22 mouse cellular contexts compared by ENCODE assay signal in the genomic region with DNA sequence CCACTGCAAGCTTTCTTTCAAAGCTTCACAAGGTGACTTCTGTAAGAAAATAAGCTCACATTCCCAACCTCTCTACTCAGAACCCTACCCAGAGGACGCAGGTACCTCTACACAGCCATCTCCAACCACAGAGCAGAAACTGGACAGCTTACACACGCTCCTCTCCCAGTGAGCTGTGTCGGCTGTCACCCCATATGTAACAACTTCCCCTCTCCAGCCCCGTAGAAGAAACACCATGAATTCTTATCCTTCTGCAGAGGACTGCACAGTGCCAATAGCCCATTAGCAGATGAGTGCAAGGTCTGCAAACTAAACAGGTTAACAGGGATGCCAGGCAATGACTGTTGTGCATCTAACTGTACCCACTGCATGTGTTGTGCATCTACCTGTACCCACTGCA. TPM values are rescaled to one million over a fixed set of nuclear protein-coding genes. Genes with fewer than 3 reads are reported as not detected.
A peak's percentile ranks its signal among the peaks of the same experiment; 100 is the strongest.
DNase-seq lines count a peak whose midpoint lies in the region; ATAC-seq lines count a peak whose summit lies in the region.
"Had no signal": no experiment of that assay in that cellular context is flagged by ENCODE, and none has a peak within 500 bp of the region (broad histone marks: within the 10 kb centered on the region; RNA-seq: fewer than 3 reads in every experiment).

No protein-coding gene starts in this region.

- peaks cover 31% of the 10 kb centered on the region for H3K4me1 ChIP-seq in forebrain, embryonic 16.5 days (replicated peaks; ENCODE audit: control insufficient read depth, insufficient read depth, low read length)

- 5% methylated on average over 4 of the region's 4 CpGs for whole genome bisulfite sequencing in forebrain, embryonic 16.5 days

- no peak overlapping the region for H3K4me3 ChIP-seq in forebrain, embryonic 16.5 days (replicated peaks; ENCODE audit: low read length)
- H3K4me3 ChIP-seq: heart, adult 2 months; liver, embryonic 15.5 days had no signal

- H3K4me2 ChIP-seq in forebrain, embryonic 16.5 days (ENCODE audit: low read length), result no peak overlapping the region
- H3K4me2 ChIP-seq: liver, embryonic 15.5 days; midbrain, embryonic 11.5 days had no signal

- no peaks in the 10 kb centered on the region for H3K9me3 ChIP-seq in forebrain, embryonic 16.5 days (ENCODE audit: control insufficient read depth, low read length)
- H3K9me3 ChIP-seq: liver, embryonic 15.5 days had no signal

- no peaks in the 10 kb centered on the region for H3K36me3 ChIP-seq in forebrain, embryonic 16.5 days (ENCODE audit: control insufficient read depth, insufficient read depth)
- H3K36me3 ChIP-seq: liver, embryonic 15.5 days had no signal

- ATAC-seq in forebrain, embryonic 16.5 days, result peak; percentile 58
- ATAC-seq: activated CD4-positive, CD25-positive, alpha-beta regulatory T cell, adult 4 months; hindbrain, postnatal 0 days; Patski had no signal

- no peak overlapping the region for H3K9ac ChIP-seq in forebrain, embryonic 16.5 days (replicated peaks; ENCODE audit: low read depth, low read length)
- H3K9ac ChIP-seq: liver, embryonic 15.5 days had no signal

- DNase-seq in heart, adult 11 months, result peak; percentile 64
- no peak for DNase-seq in heart, postnatal 14 days
- DNase-seq in thymus, postnatal 25 days, result peak; percentile 22
- no peak for DNase-seq in thymus, postnatal 36 days
- no peak for DNase-seq in left cerebral cortex, adult 9 months (ENCODE audit: low spot score in 2 of 2)
- DNase-seq in embryo, embryonic 10 days (ENCODE audit: low spot score), result no peak
- no peak for DNase-seq in adrenal gland, postnatal 4 days (ENCODE audit: low spot score in 2 of 2)
- DNase-seq: adrenal gland, postnatal 36 days; B cell, adult 2 months; cerebellum, adult 9-11 months; heart, adult 2 months; kidney, adult 2 months; kidney, postnatal 14 days; layer of hippocampus, adult 9-11 months; lung, postnatal 14 days; right cerebral cortex, postnatal 4 days had no signal

- intact Hi-C loops in heart, postnatal 14 days (cut with DNase I), result no loop called here

- H3K27ac ChIP-seq in forebrain, embryonic 16.5 days (ENCODE audit: low read length), result peak overlapping the region; percentile 13; the same call in 1 of the 2 replicates
- H3K27ac ChIP-seq: heart, adult 2 months; hindbrain, postnatal 0 days; liver, embryonic 15.5 days had no signal

- no peaks in the 10 kb centered on the region for H3K27me3 ChIP-seq in forebrain, embryonic 16.5 days (replicated peaks; ENCODE audit: control insufficient read depth, insufficient read depth, low read length)
- H3K27me3 ChIP-seq: liver, embryonic 15.5 days; Patski had no signal

RNA-seq across cellular contexts. Expression of a gene that starts 23.5 kb away (rescaled TPM):
- total RNA-seq in heart, postnatal 14 days (2021), result 10 to 100 TPM; 11.9 to 12.6 TPM
- polyA plus RNA-seq in forebrain, embryonic 16.5 days (2015; fragmentation: Nextera tagmentation; extraction: Ambion mirVana), result 16.3 and 17.7 TPM in 2 replicates
- total RNA-seq in adrenal gland, postnatal 4 days (2021), result 10 to 100 TPM; 27.8 to 31.1 TPM

RNA-seq across cellular contexts. Expression of a gene that starts 23.6 kb away (rescaled TPM):
- 100 to 1,000 TPM; 169 to 176 TPM for total RNA-seq in heart, postnatal 14 days (2021)
- polyA plus RNA-seq in forebrain, embryonic 16.5 days (2015; fragmentation: Nextera tagmentation; extraction: Ambion mirVana), result 538 and 568 TPM in 2 replicates
- 100 to 1,000 TPM; 288 to 291 TPM for total RNA-seq in adrenal gland, postnatal 4 days (2021)

Comparison
In these comparisons a context has a peak if more than half of its experiments do, and no peak if none do; other contexts are left out.
1. DNase-seq: peak in heart, adult 11 months (single experiment) and thymus, postnatal 25 days (single experiment); none in heart, postnatal 14 days (0 of 2), thymus, postnatal 36 days (0 of 2), left cerebral cortex, adult 9 months (0 of 2), embryo, embryonic 10 days (single experiment) and adrenal gland, postnatal 4 days (0 of 2).